22 mouse cellular contexts compared by ENCODE assay signal in the genomic region with DNA sequence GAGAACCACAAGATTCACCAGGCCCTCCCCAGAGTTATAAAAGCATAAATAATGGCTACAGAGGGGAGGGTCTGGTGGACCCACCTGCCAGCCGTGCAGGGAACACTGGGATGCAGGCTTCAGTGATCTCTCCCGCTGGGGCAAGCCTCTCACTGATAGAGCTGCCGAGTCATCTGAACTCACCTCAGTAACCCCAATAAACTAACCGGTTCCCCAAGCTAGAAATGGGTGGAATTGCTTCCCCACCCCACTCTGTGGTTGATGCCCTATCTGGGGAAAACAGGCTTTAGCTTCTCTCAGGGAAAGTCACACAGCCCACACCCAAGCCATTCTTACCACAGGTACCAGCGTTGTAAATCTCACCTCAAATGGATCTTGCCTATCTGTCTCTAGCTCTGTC. TPM values are rescaled to one million over a fixed set of nuclear protein-coding genes. Genes with fewer than 3 reads are reported as not detected.
A peak's percentile ranks its signal among the peaks of the same experiment; 100 is the strongest.
DNase-seq lines count a peak whose midpoint lies in the region; ATAC-seq and TF ChIP-seq lines count a peak whose summit lies in the region.
"Had no signal": no experiment of that assay in that cellular context is flagged by ENCODE, and none has a peak within 500 bp of the region (broad histone marks: within the 10 kb centered on the region; RNA-seq: fewer than 3 reads in every experiment).

No protein-coding gene starts in this region.

- no peak overlapping the region for H3K4me2 ChIP-seq in limb, embryonic 15.5 days
- no peak overlapping the region for H3K4me2 ChIP-seq in intestine, postnatal 0 days (replicated peaks; ENCODE audit: low read depth)
- no peak overlapping the region for H3K4me2 ChIP-seq in stomach, embryonic 16.5 days (ENCODE audit: low read depth, low read length)
- no peak overlapping the region for H3K4me2 ChIP-seq in midbrain, embryonic 15.5 days
- H3K4me2 ChIP-seq: forebrain, embryonic 13.5 days; heart, embryonic 13.5 days; hindbrain, embryonic 14.5 days had no signal

- ATAC-seq in limb, embryonic 15.5 days (ENCODE audit: insufficient number of reproducible peaks, low FRiP score, low TSS enrichment, low read depth) = no peak
- ATAC-seq in intestine, postnatal 0 days = peak; percentile 47
- no peak for ATAC-seq in stomach, embryonic 16.5 days (ENCODE audit: insufficient read depth, low FRiP score)
- ATAC-seq in midbrain, embryonic 15.5 days (replicated peaks) = no peak
- ATAC-seq: forebrain, embryonic 13.5 days had no signal

- no peak for DNase-seq in limb, embryonic 10.5 days (ENCODE audit: low spot score)
- no peak for DNase-seq in layer of hippocampus, adult 9-11 months
- DNase-seq in cerebellum, adult 9-10 months = no peak
- DNase-seq: adrenal gland, adult 2 months; adrenal gland, postnatal 14 days; cerebellum, adult 11-12 months; cerebellum, adult 8-10 months; gastrocnemius, postnatal 10 days; gastrocnemius, postnatal 36 days; heart, adult 2 months; heart, postnatal 14 days; heart, postnatal 4 days had no signal

- peaks cover 28% of the 10 kb centered on the region for H3K4me1 ChIP-seq in limb, embryonic 15.5 days
- peaks cover 18% of the 10 kb centered on the region for H3K4me1 ChIP-seq in limb, embryonic 10.5 days
- peaks cover 22% of the 10 kb centered on the region for H3K4me1 ChIP-seq in bone marrow macrophage, adult 2 months (ENCODE audit: control insufficient read depth, insufficient read depth, low read length)
- H3K4me1 ChIP-seq in intestine, postnatal 0 days (replicated peaks; ENCODE audit: control insufficient read depth, insufficient read depth, low read length) = no peaks in the 10 kb centered on the region
- 0 out of 2 replicates have a peak, but pooled peaks cover 11% of the 10 kb centered on the region for H3K4me1 ChIP-seq in stomach, embryonic 16.5 days (ENCODE audit: control insufficient read depth, insufficient read depth, low read length)
- 0 out of 2 replicates have a peak, but pooled peaks cover 6% of the 10 kb centered on the region for H3K4me1 ChIP-seq in midbrain, embryonic 15.5 days

- no peak for TF ChIP-seq POLR2A in bone marrow macrophage, adult 2 months (IDR thresholded peaks at IDR 0.05; ENCODE audit: borderline replicate concordance, low read depth, low read length)

- no peaks in the 10 kb centered on the region for H3K36me3 ChIP-seq in limb, embryonic 15.5 days
- no peaks in the 10 kb centered on the region for H3K36me3 ChIP-seq in limb, embryonic 10.5 days
- no peaks in the 10 kb centered on the region for H3K36me3 ChIP-seq in intestine, postnatal 0 days (ENCODE audit: control insufficient read depth, insufficient read depth)
- H3K36me3 ChIP-seq in stomach, embryonic 16.5 days (ENCODE audit: control insufficient read depth, insufficient read depth, low read length) = no peaks in the 10 kb centered on the region
- H3K36me3 ChIP-seq in midbrain, embryonic 15.5 days (replicated peaks) = no peaks in the 10 kb centered on the region
- H3K36me3 ChIP-seq: forebrain, embryonic 10.5 days; heart, embryonic 10.5 days; heart, embryonic 13.5 days had no signal

- 48% methylated on average over 5 of the region's 5 CpGs for WGBS in limb, embryonic 15.5 days
- 58% methylated on average over 5 of the region's 5 CpGs for WGBS in limb, embryonic 10.5 days
- WGBS in intestine, postnatal 0 days = 27% methylated on average over 5 of the region's 5 CpGs
- WGBS in stomach, embryonic 16.5 days = 66% methylated on average over 5 of the region's 5 CpGs
- WGBS in midbrain, embryonic 15.5 days = 82% methylated on average over 5 of the region's 5 CpGs

- H3K4me3 ChIP-seq in limb, embryonic 15.5 days = no peak overlapping the region
- no peak overlapping the region for H3K4me3 ChIP-seq in limb, embryonic 10.5 days
- H3K4me3 ChIP-seq in bone marrow macrophage, adult 2 months (ENCODE audit: insufficient read depth, low read length) = no peak overlapping the region
- H3K4me3 ChIP-seq in intestine, postnatal 0 days (ENCODE audit: low read depth, low read length) = no peak overlapping the region
- H3K4me3 ChIP-seq in stomach, embryonic 16.5 days (replicated peaks; ENCODE audit: low read length) = no peak overlapping the region
- H3K4me3 ChIP-seq in midbrain, embryonic 15.5 days = no peak overlapping the region
- H3K4me3 ChIP-seq: forebrain, embryonic 10.5 days; forebrain, embryonic 13.5 days; heart, adult 2 months; heart, embryonic 10.5 days; heart, embryonic 13.5 days had no signal

- H3K9ac ChIP-seq in limb, embryonic 15.5 days = no peak overlapping the region
- no peak overlapping the region for H3K9ac ChIP-seq in intestine, postnatal 0 days (ENCODE audit: low read depth, low read length)
- no peak overlapping the region for H3K9ac ChIP-seq in stomach, embryonic 16.5 days (ENCODE audit: low read length)
- H3K9ac ChIP-seq in midbrain, embryonic 15.5 days = no peak overlapping the region
- H3K9ac ChIP-seq: forebrain, embryonic 13.5 days; heart, embryonic 13.5 days; hindbrain, embryonic 14.5 days had no signal

- no peaks in the 10 kb centered on the region for H3K27me3 ChIP-seq in limb, embryonic 15.5 days
- H3K27me3 ChIP-seq in limb, embryonic 10.5 days (ENCODE audit: low read depth, poor library complexity, severe bottlenecking) = no peaks in the 10 kb centered on the region
- no peaks in the 10 kb centered on the region for H3K27me3 ChIP-seq in intestine, postnatal 0 days (replicated peaks; ENCODE audit: control insufficient read depth, insufficient read depth, low read length)
- H3K27me3 ChIP-seq in stomach, embryonic 16.5 days (ENCODE audit: control insufficient read depth, insufficient read depth, low read length) = no peaks in the 10 kb centered on the region
- no peaks in the 10 kb centered on the region for H3K27me3 ChIP-seq in midbrain, embryonic 15.5 days (replicated peaks)
- H3K27me3 ChIP-seq: forebrain, embryonic 13.5 days; heart, embryonic 13.5 days had no signal

- 0 out of 2 replicates have a peak overlapping the region, but pooled peaks have one; percentile 27 for H3K27ac ChIP-seq in limb, embryonic 15.5 days
- no peak overlapping the region for H3K27ac ChIP-seq in limb, embryonic 10.5 days
- peak overlapping the region; percentile 19 for H3K27ac ChIP-seq in bone marrow macrophage, adult 2 months (ENCODE audit: insufficient read depth, low read depth, low read length)
- H3K27ac ChIP-seq in intestine, postnatal 0 days (ENCODE audit: low read depth, low read length) = no peak overlapping the region
- H3K27ac ChIP-seq in stomach, embryonic 16.5 days (ENCODE audit: low read length) = peak overlapping the region; percentile 42; the same call in 1 of the 2 replicates
- no peak overlapping the region for H3K27ac ChIP-seq in midbrain, embryonic 15.5 days
- H3K27ac ChIP-seq: forebrain, embryonic 10.5 days; forebrain, embryonic 13.5 days; heart, adult 2 months; heart, embryonic 10.5 days; heart, embryonic 13.5 days; hindbrain, embryonic 14.5 days had no signal

- no peak for TF ChIP-seq CTCF in bone marrow macrophage, adult 2 months (IDR thresholded peaks at IDR 0.05; ENCODE audit: low read depth, low read length)
- TF ChIP-seq CTCF in intestine, postnatal 0 days (IDR thresholded peaks at IDR 0.05; ENCODE audit: low read depth) = no peak

- no peaks in the 10 kb centered on the region for H3K9me3 ChIP-seq in limb, embryonic 15.5 days
- no peaks in the 10 kb centered on the region for H3K9me3 ChIP-seq in limb, embryonic 10.5 days (replicated peaks)
- H3K9me3 ChIP-seq in intestine, postnatal 0 days (ENCODE audit: control insufficient read depth) = no peaks in the 10 kb centered on the region
- no peaks in the 10 kb centered on the region for H3K9me3 ChIP-seq in stomach, embryonic 16.5 days (replicated peaks; ENCODE audit: control insufficient read depth, low read length)
- no peaks in the 10 kb centered on the region for H3K9me3 ChIP-seq in midbrain, embryonic 15.5 days
- H3K9me3 ChIP-seq: forebrain, embryonic 13.5 days; heart, embryonic 10.5 days had no signal

RNA-seq across cellular contexts. Expression of a gene that starts 28.9 kb away (rescaled TPM):
- polyA plus RNA-seq in limb, embryonic 15.5 days (2015; fragmentation: Nextera tagmentation; extraction: Ambion mirVana) = 5.4 and 5.9 TPM in 2 replicates
- 5.6 and 7.8 TPM in 2 replicates for polyA plus RNA-seq in limb, embryonic 10.5 days (2016; fragmentation: Nextera tagmentation; extraction: Ambion mirVana)
- polyA plus RNA-seq in bone marrow macrophage, adult 2 months (2012; ENCODE audit: insufficient read depth, insufficient read length, missing spikeins) = 0.92 and 1.2 TPM in 2 replicates
- polyA plus RNA-seq in intestine, postnatal 0 days (2015; fragmentation: Nextera tagmentation; extraction: Ambion mirVana) = 2.4 and 3.0 TPM in 2 replicates
- polyA plus RNA-seq in stomach, embryonic 16.5 days (2015; fragmentation: Nextera tagmentation; extraction: Ambion mirVana) = 4.3 TPM in 2 replicates
- polyA plus RNA-seq in midbrain, embryonic 15.5 days (2015; fragmentation: Nextera tagmentation; extraction: Ambion mirVana) = 8.9 and 9.3 TPM in 2 replicates

Comparison
In these comparisons a context has a peak if more than half of its experiments do, and no peak if none do; other contexts are left out.
1. H3K27ac ChIP-seq: peak in limb, embryonic 15.5 days (single experiment), bone marrow macrophage, adult 2 months (single experiment) and stomach, embryonic 16.5 days (single experiment); none in limb, embryonic 10.5 days (single experiment), intestine, postnatal 0 days (single experiment) and midbrain, embryonic 15.5 days (single experiment).